Mouse (Mus musculus) midbrain, embryonic 11.5 days (tissue): ENCODE results near the gene Gpc6. TPM values are rescaled to one million over a fixed set of nuclear protein-coding genes. Genes with fewer than 3 reads are reported as not detected.

Source experiments
- ATAC-seq: fragments of 200-750 bp; cut with Nextera tagmentation; 2 replicates; pipeline ENCODE4 v1.8.0; 2017; ENCODE audit warnings: moderate TSS enrichment, moderate library complexity; ENCODE audit not compliant: low FRiP score
- DNase-seq: peaks from one replicate; pipeline ENCODE4 v3.0.0; 2015; ENCODE audit warnings: low spot score; ENCODE audit errors: missing footprints
- H3K27ac ChIP-seq: fragments of 300-500 bp; sonication (generic); 2 replicates; pipeline ENCODE4 v1.5.1; 2014; ENCODE audit warnings: low read depth, low read length
- H3K27me3 ChIP-seq: fragments of 300-500 bp; sonication (generic); 2 replicates; pipeline ENCODE4 v1.6.1; 2014; ENCODE audit warnings: mild to moderate bottlenecking, low read length, moderate library complexity, mixed read lengths; ENCODE audit not compliant: control insufficient read depth, insufficient read depth
- H3K36me3 ChIP-seq: fragments of 300-500 bp; sonication (generic); 2 replicates; pipeline ENCODE4 v1.6.1; 2014; ENCODE audit warnings: mild to moderate bottlenecking, low read length, moderate library complexity, mixed read lengths; ENCODE audit not compliant: control insufficient read depth, insufficient read depth
- H3K4me1 ChIP-seq: fragments of 300-500 bp; sonication (generic); 2 replicates; pipeline ENCODE4 v1.6.1; 2014; ENCODE audit warnings: low read length; ENCODE audit not compliant: control insufficient read depth, insufficient read depth
- H3K4me2 ChIP-seq: fragments of 300-500 bp; sonication (generic); 2 replicates; pipeline ENCODE4 v1.6.1; 2014; ENCODE audit warnings: mild to moderate bottlenecking, moderate library complexity
- H3K4me3 ChIP-seq: fragments of 300-500 bp; sonication (generic); 2 replicates; pipeline ENCODE4 v1.5.1; 2014; ENCODE audit warnings: low read depth, low read length
- H3K9ac ChIP-seq: fragments of 300-500 bp; sonication (generic); 2 replicates; pipeline ENCODE4 v1.6.1; 2014; ENCODE audit warnings: low read length
- H3K9me3 ChIP-seq: fragments of 300-500 bp; sonication (generic); 2 replicates; pipeline ENCODE4 v1.6.1; 2016; ENCODE audit warnings: low read length; ENCODE audit not compliant: control insufficient read depth
- WGBS: fragments of 180-500 bp; shearing (Covaris S2); extraction: QIAGEN DNeasy Blood & Tissue Kit; methylation state at CpG from one replicate; pipeline ENCODE4 v1.1.7; 2014; 5-methylcytosine and 5-hydroxymethylcytosine counted together
- polyA plus RNA-seq: library from polyadenylated mRNA; unstranded; fragments of >200 nt; fragmentation: Nextera tagmentation; extraction: Ambion mirVana; gene quantifications from 2 replicates; pipeline ENCODE4 v1.2.1, GENCODE M21; 2014

The Gpc6 gene
- polyA plus RNA-seq, 1 experiment from 2014 or later = 24.6 TPM

GRCm38 (mm10) chr14:117611113-117611512 lies 686.0 kb downstream of the Gpc6 start:
- DNase-seq (no peak), ATAC-seq (no peak)
- Histone ChIP-seq H3K27me3 (no peaks in the 10 kb centered on the region), H3K9ac (no peak overlapping the region), H3K4me1 (no peaks in the 10 kb centered on the region), H3K9me3 (no peaks in the 10 kb centered on the region; the same call in 1 of the 2 replicates), H3K4me2 (no peak overlapping the region), H3K27ac (no peak overlapping the region), H3K4me3 (no peak overlapping the region), H3K36me3 (no peaks in the 10 kb centered on the region)
- WGBS = 69% methylated on average over 3 of the region's 3 CpGs

DNA sequence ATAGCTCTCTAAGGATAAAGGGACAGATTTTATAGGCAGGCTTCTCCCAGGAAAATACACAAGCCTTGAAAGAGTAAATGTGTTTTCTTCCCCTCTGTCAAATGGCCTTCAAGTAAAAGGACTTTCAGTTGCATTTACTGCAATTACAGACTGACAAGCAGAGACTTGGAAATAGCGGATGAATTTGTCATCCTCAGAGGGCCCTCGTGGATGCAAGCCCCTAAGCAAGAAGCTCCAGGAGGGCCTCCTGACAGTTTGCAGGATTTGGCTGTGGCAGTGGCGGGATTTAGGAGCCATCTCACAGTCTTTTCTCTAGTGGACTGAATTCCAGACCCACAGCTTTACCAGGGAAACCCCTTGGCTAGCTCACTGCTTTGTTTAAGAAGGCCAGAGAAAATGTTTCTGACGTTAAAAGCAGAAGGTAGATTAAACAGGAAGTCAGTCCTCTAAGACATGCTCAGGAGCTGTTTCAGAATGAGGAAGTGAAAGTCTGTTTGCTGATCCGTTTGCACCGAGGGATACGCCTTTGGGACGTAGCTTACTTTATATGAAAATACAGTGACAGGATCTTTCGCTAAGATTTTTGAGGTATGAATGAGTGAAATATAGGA lies 700.1 kb downstream of the Gpc6 start:
- no peak for DNase-seq
- Histone ChIP-seq H3K9ac (no peak overlapping the region), H3K27ac (no peak overlapping the region), H3K4me2 (no peak overlapping the region), H3K36me3 (no peaks in the 10 kb centered on the region), H3K4me3 (no peak overlapping the region), H3K9me3 (no peaks in the 10 kb centered on the region), H3K27me3 (no peaks in the 10 kb centered on the region), H3K4me1 (no peaks in the 10 kb centered on the region)
- WGBS = 76% methylated on average over 9 of the region's 9 CpGs
- no peak for ATAC-seq

- no peak overlapping the region for H3K27ac ChIP-seq
- no peaks in the 10 kb centered on the region for H3K4me1 ChIP-seq
- ATAC-seq (no peak), DNase-seq (no peak)
- H3K36me3 ChIP-seq = no peaks in the 10 kb centered on the region
- H3K9me3 ChIP-seq = no peaks in the 10 kb centered on the region
- no peak overlapping the region for H3K9ac ChIP-seq
- H3K4me3 ChIP-seq = no peak overlapping the region
- H3K4me2 ChIP-seq = no peak overlapping the region
- 86% methylated on average over 14 of the region's 14 CpGs for WGBS
- H3K27me3 ChIP-seq = no peaks in the 10 kb centered on the region
Observed at GRCm38 (mm10) chr14:117634238-117634940, 709.3 kb downstream of the Gpc6 start.

DNA sequence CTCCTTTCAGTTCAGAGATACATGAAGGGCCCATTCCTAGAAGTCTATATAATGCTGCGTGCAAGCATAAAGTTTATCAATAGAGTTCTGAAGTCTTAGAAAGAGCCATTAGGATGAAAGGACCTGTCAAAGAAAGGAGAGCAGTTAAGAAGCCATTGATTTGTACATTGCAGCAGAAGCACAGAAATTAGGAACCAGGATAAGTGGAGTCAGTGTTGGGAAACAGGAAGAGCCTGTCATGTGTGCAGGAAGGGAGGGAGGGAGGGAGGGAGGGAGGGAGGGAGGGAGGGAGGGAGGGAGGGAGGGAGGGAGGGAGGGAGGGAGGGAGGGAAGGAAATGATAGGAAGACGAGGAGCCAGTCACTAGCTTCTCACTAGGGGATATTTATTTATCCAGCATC lies 716.7 kb downstream of the Gpc6 start:
- Histone ChIP-seq H3K27me3 (no peaks in the 10 kb centered on the region), H3K4me3 (no peak overlapping the region), H3K4me1 (no peaks in the 10 kb centered on the region), H3K27ac (no peak overlapping the region), H3K4me2 (no peak overlapping the region), H3K36me3 (no peaks in the 10 kb centered on the region), H3K9ac (no peak overlapping the region), H3K9me3 (no peaks in the 10 kb centered on the region)
- DNase-seq (no peak), ATAC-seq (no peak)
- WGBS = 80% methylated on average over 2 of the region's 2 CpGs

GRCm38 (mm10) chr14:117643069-117643468 lies 718.0 kb downstream of the Gpc6 start:
- Histone ChIP-seq H3K4me1 (no peaks in the 10 kb centered on the region), H3K4me2 (no peak overlapping the region), H3K9ac (no peak overlapping the region), H3K27ac (no peak overlapping the region), H3K4me3 (no peak overlapping the region), H3K36me3 (no peaks in the 10 kb centered on the region), H3K27me3 (no peaks in the 10 kb centered on the region), H3K9me3 (no peaks in the 10 kb centered on the region)
- ATAC-seq (no peak), DNase-seq (no peak)
- 72% methylated on average over 1 of the region's 1 CpGs for WGBS

GRCm38 (mm10) chr14:117648199-117648960 lies 723.3 kb downstream of the Gpc6 start:
- no peaks in the 10 kb centered on the region for H3K4me1 ChIP-seq
- H3K9ac ChIP-seq = no peak overlapping the region
- H3K36me3 ChIP-seq = no peaks in the 10 kb centered on the region
- DNase-seq (no peak), ATAC-seq (no peak)
- no peaks in the 10 kb centered on the region for H3K9me3 ChIP-seq
- 85% methylated on average over 9 of the region's 9 CpGs for WGBS
- H3K4me3 ChIP-seq = no peak overlapping the region
- no peaks in the 10 kb centered on the region for H3K27me3 ChIP-seq
- no peak overlapping the region for H3K4me2 ChIP-seq
- H3K27ac ChIP-seq = no peak overlapping the region

DNA sequence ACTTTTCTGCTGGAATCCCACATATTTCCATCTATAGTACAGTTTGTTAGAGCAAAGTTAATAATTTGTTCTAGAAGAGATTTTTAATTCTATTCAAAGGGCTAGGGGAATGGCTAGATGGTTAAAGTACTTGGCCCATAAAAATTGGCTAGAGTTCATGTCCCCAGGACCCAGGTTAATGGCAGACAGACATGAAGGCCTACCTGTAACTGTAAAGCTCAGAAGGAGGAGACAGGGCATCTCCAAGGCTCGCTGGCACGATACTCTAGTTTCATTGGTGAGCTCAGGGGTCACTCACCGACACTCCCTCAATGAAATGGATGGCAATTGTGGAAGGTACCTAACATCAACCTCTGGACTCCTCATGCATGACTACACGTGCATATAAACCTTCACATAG lies 725.0 kb downstream of the Gpc6 start:
- no peaks in the 10 kb centered on the region for H3K9me3 ChIP-seq

DNA sequence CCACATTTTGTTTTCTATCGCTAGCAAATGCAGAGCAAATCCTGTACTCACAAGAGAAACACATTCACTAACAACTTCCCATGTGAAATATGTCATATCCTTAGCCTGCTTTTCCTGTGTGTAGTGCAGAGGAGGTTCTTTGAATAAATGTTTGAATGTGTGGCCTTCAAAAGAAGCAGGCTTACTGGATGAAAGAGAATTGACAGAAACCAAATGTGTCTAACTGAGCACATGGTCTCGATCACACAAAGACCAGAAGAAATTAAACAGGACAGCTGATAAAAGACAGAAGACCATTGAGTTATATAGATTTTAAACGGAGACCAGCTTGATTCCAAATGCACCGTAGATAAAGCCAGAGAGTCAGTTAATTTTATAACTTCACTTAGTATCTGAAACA lies 726.2 kb downstream of the Gpc6 start:
- 86% methylated on average over 4 of the region's 4 CpGs for WGBS
- no peaks in the 10 kb centered on the region for H3K27me3 ChIP-seq
- H3K4me3 ChIP-seq = no peak overlapping the region
- H3K4me2 ChIP-seq = no peak overlapping the region
- DNase-seq (no peak), ATAC-seq (no peak)
- no peak overlapping the region for H3K9ac ChIP-seq
- no peak overlapping the region for H3K27ac ChIP-seq
- no peaks in the 10 kb centered on the region for H3K4me1 ChIP-seq
- no peaks in the 10 kb centered on the region for H3K9me3 ChIP-seq
- no peaks in the 10 kb centered on the region for H3K36me3 ChIP-seq

More for the DNA sequence above, 725.0 kb downstream of the Gpc6 start:
- no peak overlapping the region for H3K4me3 ChIP-seq
- WGBS = 93% methylated on average over 4 of the region's 4 CpGs
- DNase-seq (no peak), ATAC-seq (no peak)
- H3K9ac ChIP-seq = no peak overlapping the region
- no peaks in the 10 kb centered on the region for H3K27me3 ChIP-seq
- no peak overlapping the region for H3K27ac ChIP-seq
- H3K4me2 ChIP-seq = no peak overlapping the region
- H3K4me1 ChIP-seq = no peaks in the 10 kb centered on the region
- no peaks in the 10 kb centered on the region for H3K36me3 ChIP-seq

- H3K4me3 ChIP-seq = no peak overlapping the region
- no peak overlapping the region for H3K9ac ChIP-seq
- H3K4me2 ChIP-seq = no peak overlapping the region
- WGBS = 93% methylated on average over 2 of the region's 2 CpGs
- no peaks in the 10 kb centered on the region for H3K27me3 ChIP-seq
- no peak overlapping the region for H3K27ac ChIP-seq
- H3K9me3 ChIP-seq = no peaks in the 10 kb centered on the region
- no peaks in the 10 kb centered on the region for H3K36me3 ChIP-seq
- no peak for DNase-seq
- H3K4me1 ChIP-seq = no peaks in the 10 kb centered on the region
- no peak for ATAC-seq
Observed at GRCm38 (mm10) chr14:117651938-117652337, 726.8 kb downstream of the Gpc6 start.
